Mouse (Mus musculus) heart, postnatal 10 days (tissue): ENCODE data around the gene Camk1g. TPM values are rescaled to one million over a fixed set of nuclear protein-coding genes. Genes with fewer than 3 reads are reported as not detected.
A peak's percentile ranks its signal among the peaks of the same experiment; 100 is the strongest.

Source experiments
- DNase-seq, 2 experiments: peaks; one replicate each; pipeline ENCODE4 v3.0.0; 2021
- intact Hi-C: fragments of 180-260 bp; cut with DNase I; formaldehyde crosslinking; loops from one replicate; pipeline ENCODE4 v1.15.1; 2025
- total RNA-seq, 2 experiments: library from RNA; stranded (reverse); gene quantifications; 2 replicates each; pipeline ENCODE4 v1.2.3; 2021

Camk1g gene
- 1 to 10 TPM; 1.4 to 1.6 TPM for total RNA-seq

DNA sequence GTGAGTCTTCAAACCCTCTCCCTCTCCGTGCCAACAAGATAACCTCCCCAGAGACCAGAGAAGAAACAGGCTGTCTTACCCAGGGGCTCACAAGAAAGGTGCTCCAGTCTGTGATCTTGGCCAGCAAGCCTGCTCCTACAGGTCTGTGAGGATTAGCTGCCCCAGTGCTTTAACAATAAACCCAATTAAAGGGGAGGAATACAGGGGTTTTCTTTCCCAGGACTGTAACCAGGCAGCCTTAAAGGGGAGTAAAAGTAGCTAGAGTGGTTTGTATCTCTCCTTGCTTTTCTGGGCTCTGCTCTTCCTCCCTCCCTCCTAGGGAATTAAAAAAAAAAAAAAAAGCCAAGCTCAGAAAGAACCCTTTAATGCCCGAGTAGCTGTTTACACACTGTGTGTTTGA, at the start of gene Camk1g:
Gene Camk1g, minus strand, starts transcription at position 203 of the 400 bp plus-strand sequence.
- intact Hi-C loops: no loop called here

GRCm38 (mm10) chr1:193419168-193419567, 49.1 kb upstream of the Camk1g start:
- intact Hi-C loops: no loop called here
- DNase-seq: no peak

More for the DNA sequence above, at the start of gene Camk1g:
- peak; percentile 61 to 65 for DNase-seq

- intact Hi-C loops: no loop called here
- DNase-seq: peak; percentile 47 to 67
Observed at GRCm38 (mm10) chr1:193418656-193419055, 48.6 kb upstream of the Camk1g start.

DNA sequence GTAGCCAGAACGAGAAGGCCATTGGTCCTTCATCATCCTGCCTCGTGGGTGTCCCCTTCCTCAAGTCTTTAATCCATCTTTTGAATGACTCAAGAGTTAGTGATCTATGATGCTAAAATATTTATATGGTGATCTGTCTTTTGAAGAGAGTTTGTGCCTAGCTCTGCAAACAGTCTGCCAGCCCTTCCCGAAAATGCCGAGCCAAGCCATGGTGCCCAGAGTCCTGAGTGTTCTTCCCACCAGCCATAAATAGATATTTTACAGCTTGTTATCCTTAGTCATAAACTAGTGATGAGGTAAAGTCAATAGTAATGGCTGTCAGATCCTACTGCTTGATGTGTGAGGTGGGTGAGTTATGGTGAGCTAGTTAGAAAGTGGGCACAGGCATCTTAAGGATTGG, 44.0 kb upstream of the Camk1g start:
- intact Hi-C loops: no loop called here
- DNase-seq: no peak

DNA sequence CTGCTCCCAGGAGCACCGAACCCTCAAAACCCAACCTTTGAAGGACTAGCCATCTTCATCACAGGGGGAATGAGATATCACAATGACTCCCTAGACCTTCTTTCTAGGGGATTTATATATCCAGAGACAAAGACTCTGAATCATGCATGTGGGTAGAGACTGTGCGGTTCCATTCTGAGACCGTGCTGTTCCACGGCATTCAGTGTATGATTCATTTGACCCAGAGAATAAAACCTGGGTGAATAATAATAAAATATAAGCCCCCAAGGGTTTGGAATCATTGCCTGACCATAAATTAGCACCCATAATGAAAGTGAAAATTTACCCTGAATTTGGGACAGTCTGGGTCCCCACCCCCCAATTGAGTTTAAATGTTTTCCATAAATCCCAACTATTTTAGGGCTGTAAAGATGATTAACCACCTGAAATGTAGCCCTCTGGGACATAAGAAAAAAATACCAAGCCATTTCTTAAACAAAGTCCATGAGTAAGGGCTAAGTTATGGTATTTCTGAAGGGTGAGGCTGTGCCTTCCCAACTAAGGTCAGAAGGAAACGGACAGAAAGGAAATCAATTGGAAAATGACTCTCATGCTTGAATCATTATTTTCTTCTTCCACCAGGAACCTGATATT, 43.4 kb upstream of the Camk1g start:
- no peak for DNase-seq
- intact Hi-C loops: no loop called here

GRCm38 (mm10) chr1:193407487-193407886, 37.4 kb upstream of the Camk1g start:
- intact Hi-C loops: no loop called here
- DNase-seq: no peak

- no peak for DNase-seq
- intact Hi-C loops: no loop called here
Observed at GRCm38 (mm10) chr1:193406059-193406642, 36.1 kb upstream of the Camk1g start.

DNA sequence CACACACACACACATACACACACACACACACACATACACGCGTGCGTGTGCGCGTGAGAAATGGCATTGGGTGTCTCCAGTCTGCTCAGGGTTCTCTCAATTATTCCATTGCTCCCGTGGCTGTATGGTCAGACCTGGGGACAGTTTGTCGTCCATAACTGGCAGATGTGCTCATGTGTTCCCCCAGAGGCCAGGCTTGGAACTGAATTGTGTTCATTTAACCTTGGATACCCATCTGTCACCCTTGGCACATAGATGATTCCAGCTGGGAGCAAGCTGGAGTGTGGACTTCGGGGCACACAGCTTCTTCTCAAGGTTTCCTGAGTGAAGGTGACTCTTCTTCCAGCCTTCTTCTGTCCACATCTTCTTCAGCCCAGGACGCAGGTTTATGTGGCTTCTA, 31.6 kb upstream of the Camk1g start:
- intact Hi-C loops: no loop called here
- DNase-seq: no peak

DNA sequence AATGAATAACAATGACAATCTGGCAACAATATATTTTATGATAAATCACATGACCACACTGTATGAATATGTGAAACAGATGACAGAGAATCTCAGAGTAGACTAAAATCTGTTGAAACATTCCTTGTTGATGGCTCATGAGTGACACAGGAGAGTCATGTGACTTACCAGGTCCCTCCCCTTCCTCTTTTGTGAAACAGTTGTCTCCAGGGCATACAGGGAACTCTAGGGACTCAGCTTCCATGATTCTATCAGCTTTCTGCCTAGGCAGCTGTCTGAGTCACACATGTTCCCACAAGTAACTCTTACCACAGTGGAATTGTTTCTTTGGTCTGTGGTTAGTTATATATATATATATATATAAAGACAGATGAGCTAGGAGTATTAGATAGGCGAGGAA, 30.2 kb upstream of the Camk1g start:
- DNase-seq: no peak
- intact Hi-C loops: no loop called here

DNA sequence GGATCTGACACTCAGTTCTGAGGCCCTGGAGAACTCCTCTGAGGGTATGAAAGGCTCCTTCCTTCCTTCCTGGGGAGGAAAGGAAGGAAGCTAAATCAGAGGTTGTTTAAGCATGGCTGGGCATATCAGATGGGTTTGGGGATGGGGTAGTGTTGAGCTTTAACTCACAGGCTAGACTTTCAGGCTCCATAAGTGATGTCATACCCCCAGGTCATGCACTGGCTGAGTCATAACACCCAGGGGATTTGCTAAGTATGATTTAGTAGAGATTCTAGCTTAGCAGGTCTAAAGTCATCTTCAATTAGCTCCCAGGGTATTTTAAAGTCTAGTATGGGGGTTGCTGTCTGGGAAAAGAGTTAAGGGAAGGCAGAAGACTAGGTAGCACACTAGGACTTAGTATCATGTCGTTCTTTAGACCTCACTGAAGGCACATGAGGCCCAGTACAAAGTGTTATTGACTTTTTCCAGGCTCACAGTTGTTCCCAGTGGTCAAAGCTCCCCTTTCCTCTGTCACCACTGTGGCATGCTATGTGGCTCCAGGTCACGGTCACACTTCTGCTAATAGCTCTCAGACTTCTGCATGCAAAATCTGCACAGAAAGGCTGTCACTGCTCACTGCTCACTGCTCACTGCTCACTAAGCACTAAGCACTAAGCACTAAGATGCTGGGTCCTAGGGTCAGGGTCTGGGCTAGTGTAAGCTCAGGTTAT, 28.8 kb upstream of the Camk1g start:
- no peak for DNase-seq
- intact Hi-C loops: no loop called here

DNA sequence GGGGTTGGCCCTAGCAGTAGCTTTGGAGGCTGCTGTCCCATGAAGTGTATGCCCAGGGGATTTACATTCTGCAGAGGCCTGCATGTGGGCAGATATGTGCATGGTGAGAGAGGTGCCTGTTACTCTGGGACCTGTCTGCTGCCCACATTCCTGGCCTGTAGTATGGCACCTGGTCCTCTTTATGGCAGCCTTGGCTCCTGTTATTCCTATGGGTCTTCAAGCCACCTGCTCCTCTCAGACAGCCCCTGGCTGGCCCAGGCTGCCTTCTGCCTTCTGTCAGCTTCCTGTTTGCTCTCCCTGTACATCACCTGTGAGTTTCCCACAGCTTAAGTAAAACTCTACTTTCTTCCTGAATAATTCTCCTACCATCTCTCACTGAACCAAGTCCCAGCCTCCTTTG, 27.0 kb upstream of the Camk1g start:
- intact Hi-C loops: no loop called here
- no peak for DNase-seq

DNA sequence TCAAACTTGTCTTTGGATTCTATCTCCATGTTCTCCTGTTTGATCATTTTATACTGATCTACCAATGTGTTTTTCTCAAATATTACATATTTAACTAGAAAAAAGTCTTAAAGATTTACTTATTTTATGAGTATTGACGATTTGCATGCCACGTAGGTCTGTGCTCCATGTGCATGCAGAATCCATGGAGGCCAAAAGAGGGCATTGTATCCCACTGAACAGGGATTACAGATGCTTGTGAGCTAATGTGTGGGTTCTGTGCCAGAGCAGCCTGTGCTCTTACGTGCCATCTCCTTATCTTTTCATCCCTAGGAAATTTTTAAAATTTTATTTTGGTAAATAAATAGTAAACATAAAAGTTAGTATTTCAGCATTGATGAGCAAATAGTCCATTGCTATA, 22.2 kb upstream of the Camk1g start:
- intact Hi-C loops: no loop called here
- no peak for DNase-seq

DNA sequence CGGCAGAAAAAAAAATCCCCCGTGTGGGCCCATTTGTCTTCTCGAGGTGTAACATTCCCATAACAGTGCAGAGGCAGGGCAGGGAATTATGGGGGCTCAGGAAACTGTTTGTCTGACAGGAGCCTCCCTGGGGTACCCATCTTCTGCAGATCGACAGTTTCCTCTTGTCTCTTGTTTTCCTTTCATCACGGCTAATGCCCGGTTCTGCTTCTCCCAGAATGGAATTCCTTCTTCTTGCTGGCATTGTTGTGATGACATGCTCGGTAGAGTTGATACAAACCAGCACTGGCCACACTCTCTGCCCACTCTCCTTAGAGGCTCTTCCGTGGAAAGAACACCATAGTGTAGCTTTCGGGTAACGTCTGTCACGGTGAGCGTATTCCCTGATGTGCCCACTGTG, 19.9 kb upstream of the Camk1g start:
- DNase-seq: no peak
- intact Hi-C loops: no loop called here

GRCm38 (mm10) chr1:193389505-193389904, 19.4 kb upstream of the Camk1g start:
- no peak for DNase-seq
- intact Hi-C loops: loop anchor here (5.0 to 10.0 kb wide), 2 partner anchors 113 to 1425 kb away; no protein-coding TSS in a partner anchor

DNA sequence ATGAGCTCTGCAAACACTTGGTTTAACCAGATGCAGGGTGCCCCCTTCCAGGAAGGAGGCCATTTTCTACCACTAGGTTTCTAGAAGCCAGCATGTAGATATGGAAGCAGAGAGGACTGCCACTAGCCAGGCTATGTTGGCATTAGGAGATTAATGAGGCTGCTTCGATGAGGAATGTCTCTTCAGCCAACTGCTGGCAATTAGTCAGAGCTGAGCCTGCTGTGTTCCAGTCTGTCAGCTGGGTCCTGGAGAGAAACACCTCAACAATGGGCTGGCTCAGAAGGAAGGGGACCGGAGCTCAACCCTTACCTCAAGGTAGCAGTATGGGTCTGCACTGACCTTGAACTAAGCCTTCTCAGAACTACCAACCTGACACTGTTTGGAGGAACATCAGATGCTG, 17.1 kb upstream of the Camk1g start:
- DNase-seq: no peak
- intact Hi-C loops: loop anchor here (2.0 to 10.0 kb wide), 4 partner anchors 62 to 1428 kb away; no protein-coding TSS in a partner anchor

- intact Hi-C loops: loop anchor here (1.0 to 10.0 kb wide), 6 partner anchors 63 to 1429 kb away; no protein-coding TSS in a partner anchor
- peak; percentile 91 to 95 for DNase-seq
Observed at GRCm38 (mm10) chr1:193386136-193386535, 16.0 kb upstream of the Camk1g start.

DNA sequence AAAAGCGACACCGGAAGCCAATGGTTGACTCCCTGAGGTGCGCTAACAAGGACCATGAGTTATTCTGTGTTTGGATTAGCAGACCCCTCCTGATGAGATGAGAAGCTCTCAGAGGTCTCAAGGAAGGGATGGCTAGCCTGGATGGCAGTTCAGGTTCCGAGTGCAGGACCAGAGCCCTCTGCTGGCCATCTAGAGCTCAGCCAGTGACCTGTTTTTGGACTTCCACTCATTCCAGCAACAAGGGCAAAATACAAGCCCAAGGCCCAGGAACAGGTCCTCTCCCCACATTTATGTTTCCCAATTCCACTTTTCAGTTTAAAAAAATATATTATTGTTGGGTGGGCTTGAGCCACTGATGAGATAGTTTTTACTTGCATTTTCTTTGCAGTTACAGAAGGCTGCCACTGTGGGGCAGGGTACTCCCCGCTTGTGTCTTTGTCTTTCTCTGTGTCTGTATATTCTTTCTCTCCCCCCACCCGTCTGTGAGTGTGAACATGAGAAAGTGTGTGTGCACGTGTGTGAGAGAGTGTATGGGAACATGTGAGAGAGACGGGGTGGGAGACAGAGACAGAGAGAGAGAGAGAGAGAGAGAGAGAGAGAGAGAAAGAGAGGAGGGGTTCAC, 12.9 kb upstream of the Camk1g start:
- DNase-seq: peak; percentile 50 to 72

GRCm38 (mm10) chr1:193382435-193382834, 12.3 kb upstream of the Camk1g start:
- DNase-seq: peak; percentile 32 to 39
- intact Hi-C loops: loop anchor here (10.0 kb wide), 1 partner anchor 1432 kb away; no protein-coding TSS in a partner anchor

More for the DNA sequence above, 12.9 kb upstream of the Camk1g start:
- intact Hi-C loops: loop anchor here (10.0 kb wide), 1 partner anchor 1432 kb away; no protein-coding TSS in a partner anchor

- DNase-seq: peak in 1 of 2 experiments; percentile 32
- intact Hi-C loops: loop anchor here (10.0 kb wide), 1 partner anchor 1433 kb away; no protein-coding TSS in a partner anchor
Observed at GRCm38 (mm10) chr1:193381597-193382404, 11.7 kb upstream of the Camk1g start.

DNA sequence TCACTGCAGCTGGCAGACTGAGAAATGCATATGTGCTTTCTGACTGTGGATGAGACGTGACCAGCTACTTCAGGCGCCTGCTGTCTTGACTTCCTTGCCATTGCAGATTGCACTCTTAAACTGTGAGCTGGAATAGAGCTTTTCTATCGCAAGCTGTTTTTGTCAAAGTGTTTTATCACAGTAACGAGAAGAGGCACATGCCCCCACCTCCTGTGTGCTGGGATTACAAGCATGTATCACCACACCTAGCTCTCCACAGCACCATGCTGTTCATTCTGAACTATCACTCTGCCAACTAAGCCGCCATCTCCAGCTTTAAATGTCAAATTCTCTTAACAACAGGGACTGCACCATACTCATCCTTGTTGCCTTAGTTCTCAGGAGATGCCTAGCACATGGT, 10.8 kb upstream of the Camk1g start:
- no peak for DNase-seq
- intact Hi-C loops: loop anchor here (10.0 kb wide), 1 partner anchor 1434 kb away; no protein-coding TSS in a partner anchor
